Comparison of ENCODE assay signal across 15 mouse cellular contexts in the genomic region with DNA sequence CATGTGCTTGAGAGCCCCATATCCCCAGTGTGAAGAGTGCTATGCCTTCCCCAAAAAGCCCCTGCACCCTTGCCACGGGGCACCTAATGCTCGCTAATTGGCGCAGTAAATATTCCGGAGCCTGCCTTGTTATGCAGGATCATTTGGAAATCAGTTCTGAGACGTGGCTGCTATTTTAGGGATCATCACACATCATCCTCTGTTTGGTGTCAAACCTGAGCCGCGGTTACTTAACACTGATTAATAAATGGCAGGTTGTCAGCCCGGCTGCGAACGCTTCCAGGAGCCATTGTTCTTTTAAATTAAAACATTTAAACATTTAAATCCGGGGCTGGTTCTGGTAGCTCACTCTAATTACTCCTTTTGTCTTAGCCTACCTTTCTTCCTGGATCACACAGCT.
"Had no signal": no experiment of that assay in that cellular context is flagged by ENCODE, and none has a peak within 500 bp of the region (broad histone marks: within the 10 kb centered on the region; RNA-seq: fewer than 3 reads in every experiment).

No protein-coding gene starts in this region.

- H3K36me3 ChIP-seq: midbrain, embryonic 13.5 days; midbrain, embryonic 15.5 days; neural tube, embryonic 12.5 days; stomach, embryonic 15.5 days had no signal

- H3K9ac ChIP-seq: lung, embryonic 14.5 days; midbrain, embryonic 13.5 days; midbrain, embryonic 15.5 days; neural tube, embryonic 12.5 days; stomach, embryonic 15.5 days had no signal

- H3K4me2 ChIP-seq: lung, embryonic 14.5 days; midbrain, embryonic 11.5 days; midbrain, embryonic 13.5 days; midbrain, embryonic 15.5 days; neural tube, embryonic 12.5 days; stomach, embryonic 15.5 days had no signal

- H3K4me1 ChIP-seq: megakaryocyte, embryonic 14.5 days; stomach, embryonic 15.5 days had no signal

- H3K4me3 ChIP-seq: megakaryocyte, embryonic 14.5 days; midbrain, embryonic 13.5 days; midbrain, embryonic 15.5 days; neural tube, embryonic 12.5 days; stomach, embryonic 15.5 days had no signal

- H3K9me3 ChIP-seq: midbrain, embryonic 13.5 days; midbrain, embryonic 15.5 days; neural tube, embryonic 12.5 days; stomach, embryonic 15.5 days had no signal

- H3K27ac ChIP-seq: macrophage; midbrain, embryonic 13.5 days; midbrain, embryonic 15.5 days; neural tube, embryonic 12.5 days; stomach, embryonic 15.5 days; stomach, postnatal 0 days had no signal

- ATAC-seq: midbrain, embryonic 13.5 days; midbrain, embryonic 15.5 days had no signal

- DNase-seq: lung, embryonic 14.5 days; lung, postnatal 10 days; lung, postnatal 36 days; right cerebral cortex, postnatal 14 days; thymus, adult 2 months; thymus, postnatal 25 days; thymus, postnatal 4 days had no signal

- H3K27me3 ChIP-seq: megakaryocyte, embryonic 14.5 days; midbrain, embryonic 15.5 days; neural tube, embryonic 12.5 days; stomach, embryonic 15.5 days had no signal
